Mouse (Mus musculus) limb, embryonic 11.5 days (tissue): ENCODE measurements around the gene Chrm1. TPM values are rescaled to one million over a fixed set of nuclear protein-coding genes. Genes with fewer than 3 reads are reported as not detected.
A peak's percentile ranks its signal among the peaks of the same experiment; 100 is the strongest.

Source experiments
- ATAC-seq: fragments of 200-750 bp; cut with Nextera tagmentation; 2 replicates; pipeline ENCODE4 v1.8.0; 2017; ENCODE audit warnings: low read depth; ENCODE audit not compliant: insufficient number of reproducible peaks, low FRiP score, low TSS enrichment
- DNase-seq: peaks from one replicate; pipeline ENCODE4 v3.0.0-alpha.2; 2015; ENCODE audit warnings: low spot score
- H3K27ac ChIP-seq: fragments of 300-500 bp; sonication (generic); replicated peaks from 2 replicates; pipeline ENCODE4 v1.5.1; 2014; ENCODE audit warnings: low read depth, mild to moderate bottlenecking, low read length
- H3K27me3 ChIP-seq: fragments of 300-500 bp; sonication (generic); 2 replicates; pipeline ENCODE4 v1.6.1; 2014; ENCODE audit warnings: mild to moderate bottlenecking, low read length, mixed read lengths; ENCODE audit not compliant: control insufficient read depth, insufficient read depth
- H3K36me3 ChIP-seq: fragments of 300-500 bp; sonication (generic); 2 replicates; pipeline ENCODE4 v1.6.1; 2014; ENCODE audit warnings: mild to moderate bottlenecking, low read length, moderate library complexity, mixed read lengths; ENCODE audit not compliant: control insufficient read depth, insufficient read depth
- H3K4me1 ChIP-seq: fragments of 300-500 bp; sonication (generic); 2 replicates; pipeline ENCODE4 v1.6.1; 2014; ENCODE audit warnings: low read length, mixed read lengths; ENCODE audit not compliant: control insufficient read depth, insufficient read depth
- H3K4me2 ChIP-seq: fragments of 300-500 bp; sonication (generic); 2 replicates; pipeline ENCODE4 v1.6.1; 2014; ENCODE audit warnings: low read depth, mild to moderate bottlenecking, moderate library complexity; ENCODE audit not compliant: severe bottlenecking
- H3K4me3 ChIP-seq: fragments of 300-500 bp; sonication (generic); 2 replicates; pipeline ENCODE4 v1.5.1; 2014; ENCODE audit warnings: low read depth, low read length
- H3K9ac ChIP-seq: fragments of 300-500 bp; sonication (generic); 2 replicates; pipeline ENCODE4 v1.6.1; 2014; ENCODE audit warnings: mild to moderate bottlenecking, low read length
- H3K9me3 ChIP-seq: fragments of 300-500 bp; sonication (generic); 2 replicates; pipeline ENCODE4 v1.6.1; 2016; ENCODE audit warnings: low read length; ENCODE audit not compliant: control insufficient read depth
- WGBS: fragments of 180-500 bp; shearing (Covaris S2); extraction: QIAGEN DNeasy Blood & Tissue Kit; methylation state at CpG from one replicate; pipeline ENCODE4 v1.1.7; 2014; 5-methylcytosine and 5-hydroxymethylcytosine counted together
- polyA plus RNA-seq: library from polyadenylated mRNA; unstranded; fragments of >200 nt; fragmentation: Nextera tagmentation; extraction: Ambion mirVana; gene quantifications from 2 replicates; pipeline ENCODE4 v1.2.1, GENCODE M21; 2014

Chrm1 gene
- polyA plus RNA-seq, 1 experiment from 2014 or later = 0.15 TPM

DNA sequence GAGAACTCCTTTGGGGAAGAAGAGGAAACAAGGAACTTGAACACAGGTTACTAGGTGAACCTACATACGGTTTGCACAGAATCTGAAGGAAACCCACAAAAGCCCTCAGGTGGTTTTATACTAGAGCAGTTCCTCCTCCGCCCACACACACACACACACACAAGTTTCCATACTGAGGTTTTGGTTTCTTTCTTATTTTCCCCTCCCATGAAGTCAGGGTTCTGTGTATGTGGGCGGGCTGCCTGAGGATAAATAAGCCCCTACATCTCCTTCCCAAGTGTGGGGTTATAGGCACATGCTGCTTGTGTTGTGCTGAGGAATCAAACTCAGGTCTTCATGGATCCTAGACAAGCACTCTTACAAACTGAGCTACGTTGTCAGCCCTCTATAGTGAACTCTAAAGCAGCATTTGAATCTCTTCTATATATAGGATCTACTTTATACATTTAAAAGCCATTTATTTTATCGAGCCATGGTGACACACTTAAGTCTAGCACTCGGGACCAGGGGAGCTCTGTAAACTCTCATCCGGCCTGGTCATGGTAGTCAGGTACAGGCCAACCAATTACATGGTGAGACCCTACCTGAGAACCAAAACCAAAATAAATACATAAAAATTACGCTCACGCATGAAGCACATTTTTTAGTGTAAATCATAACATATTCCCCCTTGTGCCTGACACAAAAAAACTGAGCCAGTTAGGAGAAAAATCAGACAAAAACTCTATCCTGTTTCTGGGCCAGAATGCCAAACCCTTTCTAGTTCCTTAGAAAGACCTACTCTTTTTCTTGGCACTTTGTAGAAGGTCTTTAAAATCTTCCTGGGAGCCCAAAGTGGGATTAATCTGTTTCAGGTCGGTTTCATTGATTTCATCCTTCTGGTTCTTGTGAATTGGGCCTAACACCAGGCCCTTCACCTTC is 48.6 kb downstream of the Chrm1 start:
- Histone ChIP-seq H3K27me3 (no peaks in the 10 kb centered on the region), H3K27ac (peak overlapping the region; percentile 77; the same call in 1 of the 2 replicates), H3K36me3 (peaks cover 27% of the 10 kb centered on the region), H3K9ac (peak overlapping the region; percentile 89), H3K4me1 (peaks cover 7% of the 10 kb centered on the region), H3K9me3 (no peaks in the 10 kb centered on the region), H3K4me2 (peak overlapping the region; percentile 70), H3K4me3 (peak overlapping the region; percentile 95)
- WGBS = 65% methylated on average over 10 of the region's 10 CpGs
- DNase-seq (no peak), ATAC-seq (no peak)

DNA sequence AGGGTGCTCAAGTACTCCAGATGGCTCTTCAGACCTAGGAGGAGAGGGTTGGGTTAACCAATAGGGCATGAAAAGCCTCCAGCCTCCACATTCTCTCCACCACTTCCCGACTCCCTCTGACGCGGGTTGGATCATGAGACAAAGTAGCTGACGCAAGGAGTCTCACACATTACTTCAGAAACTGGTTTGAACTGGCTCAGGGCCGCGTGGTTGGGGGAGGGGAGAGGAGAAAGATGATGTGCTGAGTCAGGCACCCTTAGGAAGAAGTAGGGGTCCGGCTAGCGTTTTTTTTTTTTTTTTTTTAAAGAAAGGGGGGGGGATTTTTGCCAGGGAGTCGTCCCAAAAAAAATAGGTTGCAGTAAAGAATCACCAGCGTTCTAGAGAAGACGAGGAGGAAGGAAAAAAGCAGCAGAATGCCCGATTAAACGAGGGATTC is 49.3 kb downstream of the Chrm1 start:
- whole genome bisulfite sequencing = 0% methylated on average over 13 of the region's 13 CpGs
- Histone ChIP-seq H3K27me3 (no peaks in the 10 kb centered on the region), H3K4me3 (peak overlapping the region; percentile 95), H3K4me2 (peak overlapping the region; percentile 70), H3K27ac (peak overlapping the region; percentile 77; the same call in 1 of the 2 replicates), H3K9ac (peak overlapping the region; percentile 89), H3K36me3 (peaks cover 22% of the 10 kb centered on the region), H3K4me1 (peaks cover 7% of the 10 kb centered on the region), H3K9me3 (no peaks in the 10 kb centered on the region)
- DNase-seq (peak; percentile 87), ATAC-seq (peak; percentile 63; the same call in 1 of the 2 replicates)

DNA sequence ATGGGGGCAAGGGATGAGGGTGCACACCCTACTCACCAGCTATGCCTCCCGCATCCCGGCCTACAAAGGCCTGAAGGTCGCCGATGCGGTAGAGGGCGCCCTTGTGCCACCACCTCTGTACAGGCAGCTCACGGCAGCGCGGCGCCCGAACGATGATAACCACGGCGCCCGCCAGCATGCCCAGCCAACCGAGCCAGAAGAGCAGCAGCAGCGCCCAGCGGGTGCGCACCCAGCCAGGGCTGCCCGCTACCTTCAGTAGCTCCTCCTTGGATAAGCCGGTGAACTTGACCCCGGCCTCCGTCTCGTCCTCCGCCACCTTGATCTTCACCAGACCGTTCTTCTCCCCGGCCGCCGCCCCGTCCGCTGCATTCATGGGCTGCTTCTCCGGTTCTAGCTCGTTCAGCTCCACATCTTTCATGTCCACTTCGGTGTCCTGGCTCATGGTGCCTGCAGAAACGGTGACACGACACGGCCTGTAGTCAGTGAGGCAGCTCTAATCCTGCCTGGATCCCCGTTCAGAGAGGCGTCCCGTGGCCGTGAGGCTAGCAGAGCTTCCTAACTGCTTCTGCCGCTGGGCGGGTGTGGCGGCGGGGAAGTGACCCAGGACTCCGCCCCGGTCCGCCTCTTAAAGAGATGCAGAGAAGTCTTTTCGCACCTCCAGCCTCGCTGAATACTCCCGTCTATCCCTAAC is 49.9 kb downstream of the Chrm1 start:
- peak; percentile 90 for ATAC-seq

DNA sequence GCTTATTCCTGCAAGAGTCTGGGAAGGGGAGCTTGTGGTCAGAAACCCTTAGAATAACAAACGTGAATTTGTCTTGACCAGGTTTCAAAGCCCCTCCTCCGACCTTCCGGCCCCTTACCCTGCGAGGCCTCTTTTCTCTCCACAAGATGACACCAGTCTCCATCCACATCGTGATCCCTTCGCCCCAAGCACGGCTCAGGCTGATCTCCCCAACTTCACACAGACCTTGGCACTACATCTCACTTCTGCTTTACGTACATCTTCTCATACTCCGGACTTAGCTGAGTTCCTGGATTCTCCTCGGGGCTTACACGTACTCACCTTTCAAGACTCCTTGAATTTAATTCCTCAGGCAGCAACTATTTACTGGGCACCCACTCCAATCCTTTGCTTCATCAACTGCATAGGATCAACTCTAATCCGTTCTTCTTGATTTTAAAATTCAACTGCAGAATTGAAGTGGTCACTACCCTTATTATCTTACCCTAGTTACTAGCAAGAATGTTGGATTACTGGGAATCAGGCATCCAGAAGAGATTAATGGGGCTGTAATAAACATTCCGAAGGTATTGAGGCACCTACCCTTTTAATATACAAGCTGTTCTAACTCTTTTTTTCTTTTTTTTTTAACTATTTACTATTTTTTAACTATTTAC is 50.5 kb downstream of the Chrm1 start:
- 6% methylated on average over 13 of the region's 13 CpGs for WGBS
- H3K27ac ChIP-seq = 0 out of 2 replicates have a peak overlapping the region, but pooled peaks have one; percentile 77
- peak overlapping the region; percentile 70 for H3K4me2 ChIP-seq
- no peaks in the 10 kb centered on the region for H3K27me3 ChIP-seq
- peaks cover 7% of the 10 kb centered on the region for H3K4me1 ChIP-seq
- peak overlapping the region; percentile 95 for H3K4me3 ChIP-seq
- H3K36me3 ChIP-seq = peaks cover 17% of the 10 kb centered on the region
- DNase-seq (no peak), ATAC-seq (no peak)
- H3K9ac ChIP-seq = peak overlapping the region; percentile 89
- no peaks in the 10 kb centered on the region for H3K9me3 ChIP-seq

More for the DNA sequence above, 49.9 kb downstream of the Chrm1 start:
- H3K4me2 ChIP-seq = peak overlapping the region; percentile 70
- H3K27ac ChIP-seq = peak overlapping the region; percentile 77
- DNase-seq = peak; percentile 95
- WGBS = under 1% methylated on average over 51 of the region's 51 CpGs
- H3K9me3 ChIP-seq = no peaks in the 10 kb centered on the region
- H3K4me1 ChIP-seq = peaks cover 7% of the 10 kb centered on the region
- peaks cover 21% of the 10 kb centered on the region for H3K36me3 ChIP-seq
- peak overlapping the region; percentile 89 for H3K9ac ChIP-seq
- H3K4me3 ChIP-seq = peak overlapping the region; percentile 95
- no peaks in the 10 kb centered on the region for H3K27me3 ChIP-seq

DNA sequence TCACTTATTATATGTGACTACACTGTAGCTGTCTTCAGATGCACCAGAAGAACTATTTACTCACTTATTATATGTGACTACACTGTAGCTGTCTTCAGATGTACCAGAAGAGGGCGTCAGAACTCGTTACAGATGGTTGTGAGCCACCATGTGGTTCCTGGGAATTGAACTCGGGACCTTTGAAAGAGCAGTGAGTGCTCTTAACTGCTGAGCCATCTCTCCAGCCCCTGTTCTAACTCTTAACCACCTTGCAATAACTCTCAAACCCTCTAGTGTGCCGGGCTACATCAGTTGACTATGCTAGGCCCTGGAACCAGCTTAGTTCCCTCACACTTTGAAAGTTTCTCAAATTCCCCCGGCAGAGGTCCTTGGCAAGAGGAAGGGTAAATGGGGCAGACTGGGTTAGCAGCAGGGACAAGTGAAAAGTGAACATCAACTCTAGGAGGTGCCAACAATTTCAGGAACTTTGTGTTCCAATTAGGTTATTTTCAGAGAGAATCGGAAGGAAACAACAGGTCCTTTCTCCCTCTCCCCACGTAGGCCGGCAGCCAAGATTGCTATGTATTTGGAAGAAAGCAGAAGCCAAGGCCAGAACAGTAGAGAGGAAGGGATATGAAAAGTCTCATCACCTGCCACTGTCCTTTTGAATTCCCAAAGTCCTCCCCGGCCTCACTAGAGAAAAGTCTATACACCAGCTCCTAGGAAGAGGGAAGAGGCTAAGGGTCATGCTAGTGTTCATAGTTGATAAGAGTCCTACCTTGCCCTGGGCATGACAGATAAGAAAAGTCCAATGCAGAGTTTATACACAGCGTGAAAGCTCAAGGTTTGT is 51.3 kb downstream of the Chrm1 start:
- 79% methylated on average over 10 of the region's 10 CpGs for WGBS
- no peak for DNase-seq
- no peak for ATAC-seq
- Histone ChIP-seq H3K36me3 (peaks cover 11% of the 10 kb centered on the region), H3K9ac (no peak overlapping the region), H3K4me2 (no peak overlapping the region), H3K27me3 (no peaks in the 10 kb centered on the region), H3K4me3 (no peak overlapping the region), H3K27ac (0 out of 2 replicates have a peak overlapping the region, but pooled peaks have one; percentile 8), H3K9me3 (no peaks in the 10 kb centered on the region), H3K4me1 (peaks cover 7% of the 10 kb centered on the region)

DNA sequence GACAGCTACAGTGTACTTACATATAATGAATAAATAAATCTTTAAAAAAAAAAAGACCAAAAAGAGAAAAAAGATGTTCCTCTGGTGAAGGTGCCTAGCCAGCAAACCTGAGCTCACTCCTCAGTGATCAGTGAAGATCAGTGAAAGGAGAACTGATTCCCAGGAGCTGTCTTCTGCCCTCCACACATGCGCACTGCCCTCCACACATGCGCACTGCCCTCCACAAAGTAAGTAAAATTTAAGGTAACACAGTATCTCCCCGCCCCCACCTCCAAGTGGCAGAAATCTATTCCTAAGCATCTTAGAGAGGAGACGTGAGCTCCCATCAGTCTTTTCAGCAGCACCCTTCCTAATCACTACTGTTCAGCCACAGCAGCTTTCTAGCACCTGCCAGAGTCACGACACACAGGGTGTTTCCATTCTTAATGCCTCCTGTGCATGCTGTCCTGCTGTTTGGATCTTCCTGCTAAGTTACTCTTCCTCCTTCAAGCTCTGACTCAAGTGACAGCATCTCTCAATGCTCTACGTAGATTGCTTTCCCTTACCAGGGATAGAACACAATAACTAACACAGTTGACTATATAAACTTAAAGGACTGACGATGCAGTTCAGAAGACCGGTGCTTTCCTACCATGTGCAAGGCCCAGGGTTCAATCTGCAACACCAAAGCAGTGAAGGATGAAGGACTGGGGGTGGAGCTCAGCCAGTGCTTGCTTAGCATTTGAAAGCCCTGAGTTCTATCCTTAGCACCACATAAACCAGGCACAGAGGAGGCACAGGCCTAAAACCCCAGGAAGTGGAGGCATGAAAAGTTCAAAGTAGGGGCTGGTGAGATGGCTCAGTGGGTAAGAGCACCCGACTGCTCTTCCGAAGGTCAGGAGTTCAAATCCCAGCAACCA is 52.5 kb downstream of the Chrm1 start:
- Histone ChIP-seq H3K4me1 (peaks cover 7% of the 10 kb centered on the region), H3K9me3 (no peaks in the 10 kb centered on the region), H3K4me3 (no peak overlapping the region), H3K9ac (no peak overlapping the region), H3K27ac (no peak overlapping the region), H3K4me2 (no peak overlapping the region), H3K36me3 (peaks cover 6% of the 10 kb centered on the region; the same call in 1 of the 2 replicates), H3K27me3 (no peaks in the 10 kb centered on the region)
- no peak for DNase-seq
- 67% methylated on average over 10 of the region's 10 CpGs for WGBS
- ATAC-seq = no peak

DNA sequence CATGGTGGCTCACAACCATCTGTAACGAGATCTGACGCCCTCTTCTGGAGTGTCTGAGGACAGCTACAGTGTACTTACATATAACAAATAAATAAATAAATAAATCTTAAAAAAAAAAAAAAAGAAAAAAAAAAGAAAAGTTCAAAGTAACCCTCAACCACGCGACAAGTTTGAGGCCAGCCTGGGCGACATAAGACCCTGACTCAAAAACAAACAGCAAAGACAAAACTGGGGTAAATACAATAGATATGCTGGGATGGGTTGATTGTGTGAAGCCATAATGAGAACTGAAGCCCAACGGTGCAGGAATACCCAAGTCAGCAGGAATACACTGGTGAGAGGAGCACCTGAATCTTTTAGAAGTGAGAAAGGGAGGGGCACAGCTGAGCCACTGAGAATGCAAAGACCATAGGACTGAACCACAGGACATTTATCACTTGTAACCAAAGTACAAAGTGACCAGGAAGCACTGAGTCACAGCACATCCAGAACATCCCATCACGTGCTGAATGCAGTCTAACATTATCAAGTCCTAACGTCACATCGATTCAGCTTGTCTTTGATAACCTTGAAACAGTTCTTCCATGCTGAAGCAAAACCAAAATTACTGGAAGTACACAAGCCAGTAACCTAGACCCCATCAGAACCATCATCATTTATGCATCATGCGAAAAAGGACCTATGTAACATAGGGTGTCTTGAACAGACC is 53.3 kb downstream of the Chrm1 start:
- Histone ChIP-seq H3K9ac (no peak overlapping the region), H3K36me3 (0 out of 2 replicates have a peak, but pooled peaks cover under 1% of the 10 kb centered on the region), H3K4me2 (no peak overlapping the region), H3K27me3 (no peaks in the 10 kb centered on the region), H3K4me3 (no peak overlapping the region), H3K9me3 (no peaks in the 10 kb centered on the region), H3K4me1 (peaks cover 5% of the 10 kb centered on the region), H3K27ac (no peak overlapping the region)
- ATAC-seq (no peak), DNase-seq (no peak)
- WGBS = 78% methylated on average over 8 of the region's 10 CpGs
